Mouse (Mus musculus) kidney, embryonic 14.5 days (tissue): ENCODE results near the gene Rac1. TPM values are rescaled to one million over a fixed set of nuclear protein-coding genes. Genes with fewer than 3 reads are reported as not detected.
"Not testable (repeated sequence)": the region's sequence is repeated elsewhere in the genome, so short reads cannot be mapped to it uniquely, and the experiment has no call there.

Experiments used
- ATAC-seq: fragments of 200-750 bp; cut with Nextera tagmentation; 2 replicates; pipeline ENCODE4 v1.8.0; 2017; ENCODE audit warnings: moderate number of reproducible peaks, mild to moderate bottlenecking, moderate TSS enrichment, moderate library complexity; ENCODE audit not compliant: low FRiP score, low TSS enrichment
- H3K27ac ChIP-seq: fragments of 300-500 bp; sonication (generic); 2 replicates; pipeline ENCODE4 v1.5.1; 2014; ENCODE audit warnings: low read depth, mild to moderate bottlenecking, low read length, moderate library complexity, mixed read lengths
- H3K27me3 ChIP-seq: fragments of 300-500 bp; sonication (generic); 2 replicates; pipeline ENCODE4 v1.6.1; 2014; ENCODE audit warnings: mild to moderate bottlenecking, low read length; ENCODE audit not compliant: control insufficient read depth, insufficient read depth
- H3K36me3 ChIP-seq: fragments of 300-500 bp; sonication (generic); 2 replicates; pipeline ENCODE4 v1.6.1; 2014; ENCODE audit warnings: low read length, mixed read lengths; ENCODE audit not compliant: control insufficient read depth, insufficient read depth
- H3K4me1 ChIP-seq: fragments of 300-500 bp; sonication (generic); 2 replicates; pipeline ENCODE4 v1.6.1; 2014; ENCODE audit warnings: low read length, mixed read lengths; ENCODE audit not compliant: control insufficient read depth, insufficient read depth
- H3K4me2 ChIP-seq: fragments of 300-500 bp; sonication (generic); replicated peaks from 2 replicates; pipeline ENCODE4 v1.6.1; 2014; ENCODE audit warnings: low read depth, mild to moderate bottlenecking, low read length
- H3K4me3 ChIP-seq: fragments of 300-500 bp; sonication (generic); 2 replicates; pipeline ENCODE4 v1.5.1; 2014; ENCODE audit warnings: mild to moderate bottlenecking, low read length
- H3K9ac ChIP-seq: fragments of 300-500 bp; sonication (generic); 2 replicates; pipeline ENCODE4 v1.6.1; 2014; ENCODE audit warnings: low read depth, mild to moderate bottlenecking, low read length, moderate library complexity
- H3K9me3 ChIP-seq: fragments of 300-500 bp; sonication (generic); 2 replicates; pipeline ENCODE4 v1.6.1; 2016; ENCODE audit warnings: low read length; ENCODE audit not compliant: control insufficient read depth
- WGBS: fragments of 180-500 bp; shearing (Covaris S2); extraction: QIAGEN DNeasy Blood & Tissue Kit; methylation state at CpG from one replicate; pipeline ENCODE4 v1.1.7; 2014; 5-methylcytosine and 5-hydroxymethylcytosine counted together
- polyA plus RNA-seq: library from polyadenylated mRNA; unstranded; fragments of >200 nt; fragmentation: Nextera tagmentation; extraction: Ambion mirVana; gene quantifications from 2 replicates; pipeline ENCODE4 v1.2.1, GENCODE M21; 2014

Rac1 gene
- polyA plus RNA-seq, 1 experiment from 2014 or later = 578 TPM

GRCm38 (mm10) chr5:143504453-143504852 is 23.4 kb downstream of the Rac1 start:
- H3K4me2 ChIP-seq = no peak overlapping the region
- no peak overlapping the region for H3K27ac ChIP-seq
- 71% methylated on average over 3 of the region's 3 CpGs for WGBS
- no peaks in the 10 kb centered on the region for H3K4me1 ChIP-seq
- peaks cover 61% of the 10 kb centered on the region for H3K36me3 ChIP-seq
- ATAC-seq = no peak
- no peak overlapping the region for H3K4me3 ChIP-seq
- H3K9ac ChIP-seq = no peak overlapping the region
- H3K27me3 ChIP-seq = no peaks in the 10 kb centered on the region
- no peaks in the 10 kb centered on the region for H3K9me3 ChIP-seq

- no peak overlapping the region for H3K27ac ChIP-seq
- WGBS = 92% methylated on average over 6 of the region's 6 CpGs
These were observed 24.1 kb downstream of the Rac1 start for GRCm38 (mm10) chr5:143503740-143504139.

DNA sequence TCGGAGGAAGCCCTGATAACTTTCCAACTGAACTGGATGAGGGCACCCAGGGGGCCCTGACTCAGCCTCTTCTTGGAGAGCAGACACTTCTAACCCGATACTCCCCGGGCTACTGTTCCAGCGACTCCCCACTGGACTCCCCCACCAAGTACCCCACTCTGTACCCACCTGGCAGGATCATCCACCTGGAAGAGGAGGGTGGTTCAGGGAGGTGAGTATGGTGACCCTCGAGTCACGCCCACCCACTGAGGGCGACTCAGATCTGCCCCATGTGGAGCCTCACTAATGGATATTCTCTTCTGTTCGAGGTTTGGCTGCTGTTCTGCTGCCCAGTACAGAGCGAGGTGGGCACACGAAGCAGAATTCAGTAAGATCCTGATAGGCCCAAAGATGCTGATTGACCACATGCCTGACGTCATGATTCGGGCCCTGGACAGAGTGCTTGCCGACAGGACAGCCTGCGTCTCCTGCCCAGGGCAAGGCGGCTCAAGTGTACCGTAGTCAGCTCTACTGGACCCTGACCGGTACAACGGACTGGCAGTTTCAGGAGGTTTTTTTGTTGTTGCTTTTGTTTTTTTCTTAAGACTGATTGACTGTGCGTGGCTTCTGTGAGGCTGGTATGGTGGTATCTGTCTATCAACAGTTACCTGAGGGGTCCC is 24.8 kb downstream of the Rac1 start:
- Histone ChIP-seq H3K4me3 (no peak overlapping the region), H3K9me3 (no peaks in the 10 kb centered on the region), H3K27ac (no peak overlapping the region), H3K4me1 (no peaks in the 10 kb centered on the region), H3K36me3 (peaks cover 48% of the 10 kb centered on the region), H3K4me2 (no peak overlapping the region), H3K27me3 (no peaks in the 10 kb centered on the region), H3K9ac (no peak overlapping the region)
- WGBS = 89% methylated on average over 19 of the region's 19 CpGs
- 0 out of 2 replicates have a peak, but pooled peaks have one; percentile 36 for ATAC-seq

More at GRCm38 (mm10) chr5:143503740-143504139, 24.1 kb downstream of the Rac1 start:
- no peak overlapping the region for H3K4me3 ChIP-seq
- no peaks in the 10 kb centered on the region for H3K4me1 ChIP-seq
- no peak overlapping the region for H3K4me2 ChIP-seq
- H3K27me3 ChIP-seq = no peaks in the 10 kb centered on the region
- no peaks in the 10 kb centered on the region for H3K9me3 ChIP-seq
- H3K9ac ChIP-seq = no peak overlapping the region
- no peak for ATAC-seq
- H3K36me3 ChIP-seq = peaks cover 54% of the 10 kb centered on the region

- Histone ChIP-seq H3K9me3 (no peaks in the 10 kb centered on the region), H3K27ac (no peak overlapping the region), H3K4me3 (no peak overlapping the region), H3K36me3 (peaks cover 35% of the 10 kb centered on the region), H3K27me3 (no peaks in the 10 kb centered on the region), H3K4me2 (no peak overlapping the region), H3K4me1 (no peaks in the 10 kb centered on the region), H3K9ac (no peak overlapping the region)
- 93% methylated on average over 2 of the region's 2 CpGs for WGBS
- no peak for ATAC-seq
These were observed 26.2 kb downstream of the Rac1 start for GRCm38 (mm10) chr5:143501649-143502048.

- H3K9ac ChIP-seq = no peak overlapping the region
- whole genome bisulfite sequencing = 79% methylated on average over 8 of the region's 8 CpGs
- H3K4me3 ChIP-seq = no peak overlapping the region
- ATAC-seq = no peak
- H3K4me1 ChIP-seq = no peaks in the 10 kb centered on the region
- no peak overlapping the region for H3K27ac ChIP-seq
- H3K4me2 ChIP-seq = no peak overlapping the region
- no peaks in the 10 kb centered on the region for H3K27me3 ChIP-seq
- peaks cover 35% of the 10 kb centered on the region for H3K36me3 ChIP-seq
- no peaks in the 10 kb centered on the region for H3K9me3 ChIP-seq
These were observed 26.7 kb downstream of the Rac1 start for GRCm38 (mm10) chr5:143501140-143501539.

GRCm38 (mm10) chr5:143500711-143501110 is 27.1 kb downstream of the Rac1 start:
- H3K27ac ChIP-seq, H3K9ac ChIP-seq, H3K4me1 ChIP-seq, H3K27me3 ChIP-seq, H3K9me3 ChIP-seq, H3K4me2 ChIP-seq, H3K4me3 ChIP-seq, ATAC-seq: not testable (repeated sequence)
- peaks cover 31% of the 10 kb centered on the region for H3K36me3 ChIP-seq
- WGBS = 93% methylated on average over 9 of the region's 14 CpGs

- Histone ChIP-seq H3K4me3 (no peak overlapping the region), H3K9me3 (no peaks in the 10 kb centered on the region), H3K36me3 (peaks cover 21% of the 10 kb centered on the region), H3K27ac (no peak overlapping the region), H3K27me3 (no peaks in the 10 kb centered on the region), H3K4me2 (no peak overlapping the region), H3K4me1 (no peaks in the 10 kb centered on the region), H3K9ac (no peak overlapping the region)
- ATAC-seq = no peak
- WGBS = 80% methylated on average over 4 of the region's 4 CpGs
These were observed 28.1 kb downstream of the Rac1 start for GRCm38 (mm10) chr5:143499686-143500085.

DNA sequence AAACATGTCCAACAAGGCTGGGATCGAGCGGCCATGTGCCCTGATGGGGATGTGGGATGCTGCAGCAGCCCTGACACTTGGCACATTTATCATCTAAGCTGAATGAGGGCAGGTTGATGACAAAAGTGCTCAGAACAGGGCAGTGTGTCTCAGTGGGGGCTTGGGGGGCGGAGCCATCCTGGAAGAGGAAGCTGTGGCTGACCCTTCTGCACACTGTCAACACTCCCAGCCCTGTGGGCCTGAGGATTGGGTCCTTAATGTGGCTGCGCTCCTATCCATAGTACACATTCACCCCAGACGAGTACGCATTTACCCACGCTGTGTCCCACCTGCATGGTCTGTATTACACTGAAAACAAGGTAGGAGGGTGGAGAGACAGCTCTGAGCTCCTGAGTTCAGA is 28.6 kb downstream of the Rac1 start:
- Histone ChIP-seq H3K9me3 (no peaks in the 10 kb centered on the region), H3K27me3 (no peaks in the 10 kb centered on the region), H3K4me2 (no peak overlapping the region), H3K36me3 (peaks cover 16% of the 10 kb centered on the region), H3K4me3 (no peak overlapping the region), H3K4me1 (no peaks in the 10 kb centered on the region), H3K27ac (no peak overlapping the region), H3K9ac (no peak overlapping the region)
- WGBS = 92% methylated on average over 7 of the region's 7 CpGs
- ATAC-seq = no peak

GRCm38 (mm10) chr5:143497451-143497850 is 30.4 kb downstream of the Rac1 start:
- Histone ChIP-seq H3K4me2 (no peak overlapping the region), H3K36me3 (peaks cover 6% of the 10 kb centered on the region; the same call in 1 of the 2 replicates), H3K27ac (no peak overlapping the region), H3K27me3 (no peaks in the 10 kb centered on the region), H3K4me3 (no peak overlapping the region), H3K9ac (no peak overlapping the region), H3K9me3 (no peaks in the 10 kb centered on the region), H3K4me1 (no peaks in the 10 kb centered on the region)
- ATAC-seq = no peak
- WGBS = 85% methylated on average over 3 of the region's 3 CpGs
